27 mouse cellular contexts compared by ENCODE assay signal in the genomic region with DNA sequence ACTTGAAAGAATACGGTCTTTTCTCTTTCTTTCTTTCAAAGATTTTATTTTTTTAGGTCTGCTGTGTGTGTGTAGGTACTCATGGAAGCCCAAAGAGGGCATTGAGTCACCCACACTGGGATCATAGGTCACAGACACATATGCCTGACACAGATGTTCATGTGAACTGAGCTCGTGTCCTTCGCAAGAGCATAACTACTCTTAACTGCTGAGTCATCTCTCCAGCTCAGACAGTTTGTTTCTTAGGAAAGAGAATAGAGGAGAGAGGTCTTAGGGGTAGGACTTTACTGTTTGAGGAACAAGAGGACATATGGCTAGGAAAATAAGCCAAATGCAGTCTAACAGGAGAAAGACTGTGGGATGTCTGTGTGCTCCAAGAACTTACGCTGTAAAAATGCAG. TPM values are rescaled to one million over a fixed set of nuclear protein-coding genes. Genes with fewer than 3 reads are reported as not detected.
DNase-seq lines count a peak whose midpoint lies in the region; ATAC-seq and TF ChIP-seq lines count a peak whose summit lies in the region.
"Had no signal": no experiment of that assay in that cellular context is flagged by ENCODE, and none has a peak within 500 bp of the region (broad histone marks: within the 10 kb centered on the region; RNA-seq: fewer than 3 reads in every experiment).

No protein-coding gene starts in this region.

- H3K9me3 ChIP-seq in liver, embryonic 11.5 days (ENCODE audit: control insufficient read depth, low read length) = no peaks in the 10 kb centered on the region
- H3K9me3 ChIP-seq in CH12.LX (replicated peaks; ENCODE audit: low read length) = no peaks in the 10 kb centered on the region
- H3K9me3 ChIP-seq: embryonic facial prominence, embryonic 13.5 days; forebrain, embryonic 15.5 days; heart, embryonic 13.5 days; hindbrain, embryonic 12.5 days; limb, embryonic 12.5 days; liver, embryonic 15.5 days; neural tube, embryonic 12.5 days had no signal

- no peak for DNase-seq in liver, embryonic 11.5 days (ENCODE audit: low spot score)
- no peak for DNase-seq in liver
- no peak for DNase-seq in CH12.LX (ENCODE audit: extremely low read depth)
- DNase-seq in adipocyte (ENCODE audit: low spot score) = peak; percentile 63
- no peak for DNase-seq in lung, postnatal 36 days
- DNase-seq: adrenal gland, postnatal 10 days; B cell, adult 2 months; cerebellum, postnatal 10 days; embryo, embryonic 11 days; gastrocnemius, postnatal 14 days; heart, adult 11 months; heart, postnatal 14 days; kidney, postnatal 36 days; layer of hippocampus, postnatal 36 days; midbrain, embryonic 14.5 days; right cerebral cortex, postnatal 14 days had no signal

- H3K4me2 ChIP-seq in liver, embryonic 11.5 days = no peak overlapping the region
- H3K4me2 ChIP-seq in CH12.LX (ENCODE audit: insufficient read depth, low read depth, poor library complexity, severe bottlenecking) = peak overlapping the region; percentile 13; the same call in 1 of the 2 replicates
- H3K4me2 ChIP-seq: embryonic facial prominence, embryonic 13.5 days; forebrain, embryonic 15.5 days; heart, embryonic 13.5 days; hindbrain, embryonic 12.5 days; limb, embryonic 12.5 days; liver, embryonic 15.5 days; neural tube, embryonic 12.5 days had no signal

- in situ Hi-C loops in CH12.LX (cut with MboI; ENCODE audit: low pct_ligation_motif_present, low pct_unique_long_range_greater_than_20kb, low sequenced_read_pairs) = no loop called here

- H3K36me3 ChIP-seq in liver, embryonic 11.5 days (ENCODE audit: control insufficient read depth, insufficient read depth, low read length) = peaks cover 7% of the 10 kb centered on the region; the same call in 1 of the 2 replicates
- H3K36me3 ChIP-seq in CH12.LX (replicated peaks in 1 of 2; ENCODE audit: control insufficient read depth in 1 of 2, insufficient read depth in 1 of 2, low read length in 1 of 2) = peaks cover 14 to 42% of the 10 kb centered on the region in 2 experiments
- H3K36me3 ChIP-seq: forebrain, embryonic 15.5 days had no signal

- H3K27me3 ChIP-seq in liver, embryonic 11.5 days (replicated peaks; ENCODE audit: control insufficient read depth, insufficient read depth, low read length) = no peaks in the 10 kb centered on the region
- H3K27me3 ChIP-seq in CH12.LX (replicated peaks) = no peaks in the 10 kb centered on the region
- H3K27me3 ChIP-seq: embryonic facial prominence, embryonic 13.5 days; forebrain, embryonic 15.5 days; heart, embryonic 13.5 days; hindbrain, embryonic 12.5 days; limb, embryonic 12.5 days; liver, embryonic 15.5 days; neural tube, embryonic 12.5 days had no signal

- no peak for TF ChIP-seq POLR2A in CH12.LX (IDR thresholded peaks at IDR 0.05; ENCODE audit: low read depth, low read length)

- TF ChIP-seq RAD21 in CH12.LX (IDR thresholded peaks at IDR 0.05; ENCODE audit: low read depth, low read length) = no peak

- H3K9ac ChIP-seq in liver, embryonic 11.5 days (ENCODE audit: low read depth, low read length) = no peak overlapping the region
- 0 out of 2 replicates have a peak overlapping the region, but pooled peaks have one; percentile 9 for H3K9ac ChIP-seq in CH12.LX (ENCODE audit: insufficient read depth, low read depth)
- H3K9ac ChIP-seq: embryonic facial prominence, embryonic 13.5 days; forebrain, embryonic 15.5 days; heart, embryonic 13.5 days; hindbrain, embryonic 12.5 days; limb, embryonic 12.5 days; liver, embryonic 15.5 days; neural tube, embryonic 12.5 days had no signal

- H3K4me3 ChIP-seq in liver, embryonic 11.5 days (ENCODE audit: low read depth, low read length) = no peak overlapping the region
- H3K4me3 ChIP-seq in CH12.LX (replicated peaks in 1 of 3; ENCODE audit: low read depth in 2 of 3, low read length in 2 of 3, poor library complexity in 1 of 3) = no peak overlapping the region
- H3K4me3 ChIP-seq: embryonic facial prominence, embryonic 13.5 days; forebrain, embryonic 15.5 days; heart, embryonic 13.5 days; hindbrain, embryonic 12.5 days; limb, embryonic 12.5 days; liver, embryonic 15.5 days; neural tube, embryonic 12.5 days had no signal

- no peaks in the 10 kb centered on the region for H3K4me1 ChIP-seq in liver, embryonic 11.5 days (replicated peaks; ENCODE audit: control insufficient read depth, insufficient read depth, low read length)
- peaks cover 7 to 45% of the 10 kb centered on the region in 2 experiments for H3K4me1 ChIP-seq in CH12.LX (ENCODE audit: control insufficient read depth in 1 of 2, insufficient read depth in 2 of 2)
- H3K4me1 ChIP-seq: embryonic facial prominence, embryonic 13.5 days; forebrain, embryonic 15.5 days; heart, embryonic 13.5 days; hindbrain, embryonic 12.5 days; limb, embryonic 12.5 days; liver, embryonic 15.5 days; neural tube, embryonic 12.5 days had no signal

- H3K27ac ChIP-seq in liver, embryonic 11.5 days (ENCODE audit: low read depth, low read length) = no peak overlapping the region
- peak overlapping the region; percentile 80 for H3K27ac ChIP-seq in CH12.LX (ENCODE audit: insufficient read depth, low read depth)
- H3K27ac ChIP-seq: embryonic facial prominence, embryonic 13.5 days; forebrain, embryonic 15.5 days; heart, embryonic 13.5 days; hindbrain, embryonic 12.5 days; limb, embryonic 12.5 days; liver, embryonic 15.5 days; neural tube, embryonic 12.5 days had no signal

- no peak for TF ChIP-seq CTCF in CH12.LX (conservative IDR thresholded peaks at IDR 0.05 in 1 of 2, IDR thresholded peaks at IDR 0.05 in 1 of 2; ENCODE audit: low read depth in 2 of 2, low read length in 2 of 2)

- 69% methylated on average over 4 of the region's 4 CpGs for WGBS in liver, embryonic 11.5 days

- TF ChIP-seq EP300 in CH12.LX (IDR thresholded peaks at IDR 0.05; ENCODE audit: low read length) = 0 out of 2 replicates have a peak, but pooled peaks have one; percentile 21

- dilution Hi-C loops in CH12.LX (cut with MboI; ENCODE audit: extremely low pct_ligation_motif_present, extremely low pct_unique_long_range_greater_than_20kb, low sequenced_read_pairs) = no loop called here

- 0 out of 2 replicates have a peak, but pooled peaks have one; percentile 36 for ATAC-seq in liver, embryonic 11.5 days (replicated peaks; ENCODE audit: low FRiP score)
- peak; percentile 37 for ATAC-seq in megakaryocyte progenitor cell, adult 5-6 weeks (replicated peaks; ENCODE audit: poor library complexity)
- no peak for ATAC-seq in erythroblast, adult 5-6 weeks (replicated peaks; ENCODE audit: low FRiP score, poor library complexity, severe bottlenecking)
- ATAC-seq: forebrain, embryonic 15.5 days; intestine, postnatal 0 days; lung, postnatal 0 days had no signal

- peaks cover 13% of the 10 kb centered on the region for H3K79me2 ChIP-seq in CH12.LX (replicated peaks; ENCODE audit: control insufficient read depth, extremely low read depth, insufficient read depth, poor library complexity, severe bottlenecking)

TF ChIP-seq in CH12.LX, 34 proteins besides CTCF, POLR2A, EP300 and RAD21:
- TF ChIP-seq MAFK (IDR thresholded peaks at IDR 0.05; ENCODE audit: insufficient replicate concordance, low read length) (peak; percentile 96), PAX5 (IDR thresholded peaks at IDR 0.05; ENCODE audit: low read length) (no peak)

RNA-seq across cellular contexts. Expression of gene Ncapg, which starts 19.4 kb away (rescaled TPM):
- 67.0 and 79.6 TPM in 2 replicates for polyA plus RNA-seq in liver, embryonic 11.5 days (2014; fragmentation: Nextera tagmentation; extraction: Ambion mirVana)
- total RNA-seq in CH12.LX (2012; rRNA removed) = 58.9 and 63.9 TPM in 2 replicates
- 95.5 and 113 TPM in 2 replicates for total RNA-seq in CH12.LX (2014; rRNA removed)
- polyA plus RNA-seq in CH12.LX (2012; ENCODE audit: insufficient read length, low read depth) = 66.7 and 69.6 TPM in 2 replicates
- 76.7 and 107 TPM in 2 replicates for total RNA-seq in megakaryocyte progenitor cell, adult 5-6 weeks (2015)
- 70.5 and 82.4 TPM in 2 replicates for total RNA-seq in megakaryocyte progenitor cell, adult 5-6 weeks (2017)
- total RNA-seq in erythroblast, adult 5-6 weeks (2015; ENCODE audit: low replicate concordance) = 28.8 and 46.0 TPM in 2 replicates
- 49.6 and 56.6 TPM in 2 replicates for total RNA-seq in erythroblast, adult 5-6 weeks (2017; ENCODE audit: low replicate concordance)

RNA-seq across cellular contexts. Expression of gene Fam184b, which starts 49.7 kb away (rescaled TPM):
- 0.36 and 0.45 TPM in 2 replicates for polyA plus RNA-seq in liver, embryonic 11.5 days (2014; fragmentation: Nextera tagmentation; extraction: Ambion mirVana)
- total RNA-seq in CH12.LX (2012; rRNA removed) = 0.04 TPM in 1 of 2 replicates, not detected in the other
- not detected in 2 replicates for total RNA-seq in CH12.LX (2014; rRNA removed)
- 0.10 TPM in 1 of 2 replicates, not detected in the other for polyA plus RNA-seq in CH12.LX (2012; ENCODE audit: insufficient read length, low read depth)
- total RNA-seq in megakaryocyte progenitor cell, adult 5-6 weeks (2015) = not detected in 2 replicates
- not detected in 2 replicates for total RNA-seq in megakaryocyte progenitor cell, adult 5-6 weeks (2017)
- not detected in 2 replicates for total RNA-seq in erythroblast, adult 5-6 weeks (2015; ENCODE audit: low replicate concordance)
- total RNA-seq in erythroblast, adult 5-6 weeks (2017; ENCODE audit: low replicate concordance) = under 0.01 TPM in 1 of 2 replicates, not detected in the other
